Mouse (Mus musculus): ENCODE results near the gene Fam53b. TPM values are rescaled to one million over a fixed set of nuclear protein-coding genes. Genes with fewer than 3 reads are reported as not detected.

Gene Fam53b
- total and polyA plus RNA-seq, 2 experiments from 2014 or later, result 9.4 to 17.3 TPM

DNA sequence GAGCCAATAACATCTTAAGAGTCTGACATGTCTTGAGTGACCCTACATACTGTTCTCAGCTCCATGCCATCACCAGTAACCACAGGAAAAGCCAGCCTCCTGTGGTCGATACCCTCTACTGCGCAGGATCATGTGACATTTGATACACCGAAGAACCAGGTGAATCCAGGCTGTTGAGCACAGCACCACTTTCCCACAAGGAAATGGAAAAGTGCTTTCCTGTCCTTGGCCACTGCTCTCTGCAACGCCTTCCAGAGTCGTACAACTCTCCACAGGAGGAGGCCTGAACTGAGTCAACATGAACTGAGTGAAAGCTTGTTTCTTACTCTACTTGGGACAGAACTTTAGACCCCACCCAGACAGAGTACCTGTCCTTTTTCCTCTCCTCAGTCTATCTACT is 12.2 kb downstream of the Fam53b start:
- no peak for TF ChIP-seq CTCF (IDR thresholded peaks at IDR 0.05)
- Histone ChIP-seq H3K27me3 (ENCODE audit: insufficient read depth, low read length) (no peaks in the 10 kb centered on the region), H3K27ac (ENCODE audit: low read depth, low read length) (no peak overlapping the region), H3K9ac (replicated peaks; ENCODE audit: low read length, poor library complexity, severe bottlenecking) (no peak overlapping the region), H3K4me3 (ENCODE audit: low read depth, low read length) (no peak overlapping the region), H3K4me1 (ENCODE audit: insufficient read depth, low read length) (no peaks in the 10 kb centered on the region), H3K4me2 (ENCODE audit: low read depth, low read length, poor library complexity, severe bottlenecking) (no peak overlapping the region), H3K36me3 (ENCODE audit: insufficient read depth, low read length) (peaks cover 4% of the 10 kb centered on the region; the same call in 1 of the 2 replicates), H3K9me3 (ENCODE audit: low read length) (no peaks in the 10 kb centered on the region)
- ATAC-seq (ENCODE audit: low FRiP score) (no peak), DNase-seq (ENCODE audit: low spot score) (no peak)
- WGBS, result 91% methylated on average over 5 of the region's 5 CpGs

DNA sequence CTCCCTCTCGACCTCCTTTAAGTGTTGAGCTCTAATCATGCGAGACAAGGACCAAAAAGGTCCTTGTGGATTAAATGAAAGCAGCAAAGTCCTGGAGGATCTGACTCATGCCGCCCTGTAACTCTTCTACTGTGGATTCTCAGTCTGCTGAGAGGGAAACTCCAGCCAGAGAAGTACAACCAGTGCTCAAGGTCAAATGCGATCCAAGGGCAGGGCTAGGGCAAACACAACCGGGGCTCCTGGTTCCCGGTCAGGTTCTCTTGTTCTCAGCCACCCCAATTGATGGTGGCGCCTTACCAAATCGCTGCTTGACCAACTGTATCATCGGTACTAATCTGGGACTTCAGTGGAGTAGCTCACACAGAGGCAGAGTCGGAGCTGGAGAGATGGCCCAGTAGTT is 12.8 kb downstream of the Fam53b start:
- ATAC-seq (ENCODE audit: low FRiP score) (no peak), DNase-seq (ENCODE audit: low spot score) (no peak)
- Histone ChIP-seq H3K36me3 (ENCODE audit: insufficient read depth, low read length) (peaks cover 4% of the 10 kb centered on the region; the same call in 1 of the 2 replicates), H3K4me1 (ENCODE audit: insufficient read depth, low read length) (no peaks in the 10 kb centered on the region), H3K4me3 (ENCODE audit: low read depth, low read length) (no peak overlapping the region), H3K27ac (ENCODE audit: low read depth, low read length) (no peak overlapping the region), H3K9ac (replicated peaks; ENCODE audit: low read length, poor library complexity, severe bottlenecking) (no peak overlapping the region), H3K27me3 (ENCODE audit: insufficient read depth, low read length) (no peaks in the 10 kb centered on the region), H3K9me3 (ENCODE audit: low read length) (no peaks in the 10 kb centered on the region), H3K4me2 (ENCODE audit: low read depth, low read length, poor library complexity, severe bottlenecking) (no peak overlapping the region)
- WGBS, result 83% methylated on average over 10 of the region's 10 CpGs
- TF ChIP-seq CTCF (IDR thresholded peaks at IDR 0.05), result no peak

DNA sequence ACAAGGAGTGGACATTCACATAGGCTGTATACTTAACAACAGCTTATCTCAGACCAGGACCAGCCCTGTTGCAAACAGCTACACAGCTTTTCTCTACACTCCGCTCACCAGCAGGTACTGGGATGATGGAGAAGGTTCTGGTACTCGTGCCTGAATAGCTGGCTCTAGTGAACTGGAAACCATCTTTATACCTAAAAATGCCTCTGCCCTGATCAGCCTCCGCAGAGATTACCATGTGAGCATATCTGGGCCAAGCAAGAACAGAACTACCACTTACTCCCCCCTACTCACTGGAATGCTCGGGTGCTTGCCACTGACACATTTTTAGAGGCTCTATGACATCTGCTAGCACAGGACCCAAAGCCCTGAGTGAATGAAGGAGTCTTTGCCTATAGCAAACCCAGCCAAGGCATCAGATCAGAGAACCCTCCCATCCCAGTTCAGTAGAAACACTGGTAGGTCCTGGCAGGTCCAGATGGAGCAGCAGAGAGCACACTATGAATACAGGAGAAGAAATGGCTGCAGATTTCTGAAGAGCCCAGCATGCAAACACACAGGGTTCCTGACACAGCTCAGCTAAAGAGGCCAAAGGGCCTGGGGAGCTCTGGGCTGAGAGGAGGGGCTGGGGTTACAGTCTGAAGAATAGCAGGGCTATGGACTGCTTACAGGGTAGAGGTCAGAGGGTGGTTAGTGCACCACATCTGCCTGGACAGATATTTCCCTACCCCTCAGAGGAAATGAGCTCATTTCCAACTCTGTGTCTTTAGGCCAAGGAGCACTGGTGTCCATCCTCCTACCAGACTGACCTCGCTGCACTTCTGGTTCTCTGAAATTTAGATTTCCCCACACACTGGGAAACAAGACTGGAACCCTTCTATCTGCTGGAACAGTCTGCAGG is 14.3 kb downstream of the Fam53b start:
- H3K4me1 ChIP-seq (ENCODE audit: insufficient read depth, low read length), result no peaks in the 10 kb centered on the region
- peak; percentile 41; the same call in 1 of the 2 replicates for TF ChIP-seq CTCF (IDR thresholded peaks at IDR 0.05)
- ATAC-seq (ENCODE audit: low FRiP score) (no peak), DNase-seq (ENCODE audit: low spot score) (peak; percentile 29)
- H3K36me3 ChIP-seq (ENCODE audit: insufficient read depth, low read length), result peaks cover 4% of the 10 kb centered on the region; the same call in 1 of the 2 replicates
- no peaks in the 10 kb centered on the region for H3K9me3 ChIP-seq (ENCODE audit: low read length)
- 87% methylated on average over 5 of the region's 5 CpGs for WGBS
- H3K27me3 ChIP-seq (ENCODE audit: insufficient read depth, low read length), result no peaks in the 10 kb centered on the region
- no peak overlapping the region for H3K4me3 ChIP-seq (ENCODE audit: low read depth, low read length)
- H3K27ac ChIP-seq (ENCODE audit: low read depth, low read length), result no peak overlapping the region
- no peak overlapping the region for H3K4me2 ChIP-seq (ENCODE audit: low read depth, low read length, poor library complexity, severe bottlenecking)
- H3K9ac ChIP-seq (replicated peaks; ENCODE audit: low read length, poor library complexity, severe bottlenecking), result no peak overlapping the region

DNA sequence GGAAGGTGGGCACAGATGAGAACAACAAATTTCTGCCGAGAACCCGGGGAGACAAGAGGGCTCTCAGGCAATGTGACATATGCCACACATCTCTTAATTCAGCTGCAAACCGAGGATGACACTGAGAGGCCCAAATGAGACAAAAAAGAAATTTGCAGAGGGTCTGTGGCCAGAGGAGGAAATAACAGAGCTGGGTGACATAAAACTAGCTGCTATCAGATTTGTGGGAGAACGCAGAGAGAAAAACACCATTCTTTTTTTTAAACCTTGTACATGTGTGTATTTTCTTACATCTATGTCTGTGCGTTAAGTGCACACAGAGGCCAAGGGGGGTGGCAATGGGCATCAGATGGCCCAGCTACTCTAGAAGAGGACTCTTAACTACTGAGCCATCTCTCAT is 18.5 kb downstream of the Fam53b start:
- ATAC-seq (ENCODE audit: low FRiP score), result no peak
- TF ChIP-seq CTCF (IDR thresholded peaks at IDR 0.05), result no peak
- 89% methylated on average over 5 of the region's 5 CpGs for WGBS

GRCm38 (mm10) chr7:132793467-132793866 is 20.2 kb downstream of the Fam53b start:
- no peak overlapping the region for H3K9ac ChIP-seq (replicated peaks; ENCODE audit: low read length, poor library complexity, severe bottlenecking)
- no peaks in the 10 kb centered on the region for H3K36me3 ChIP-seq (ENCODE audit: insufficient read depth, low read length)
- DNase-seq (ENCODE audit: low spot score) (no peak), ATAC-seq (ENCODE audit: low FRiP score) (no peak)
- no peak overlapping the region for H3K4me3 ChIP-seq (ENCODE audit: low read depth, low read length)
- no peaks in the 10 kb centered on the region for H3K9me3 ChIP-seq (ENCODE audit: low read length)
- 63% methylated on average over 6 of the region's 6 CpGs for WGBS
- no peaks in the 10 kb centered on the region for H3K27me3 ChIP-seq (ENCODE audit: insufficient read depth, low read length)
- no peak overlapping the region for H3K27ac ChIP-seq (ENCODE audit: low read depth, low read length)
- no peak for TF ChIP-seq CTCF (IDR thresholded peaks at IDR 0.05)
- H3K4me2 ChIP-seq (ENCODE audit: low read depth, low read length, poor library complexity, severe bottlenecking), result no peak overlapping the region
- H3K4me1 ChIP-seq (ENCODE audit: insufficient read depth, low read length), result peaks cover 4% of the 10 kb centered on the region; the same call in 1 of the 2 replicates

More for the DNA sequence above, 18.5 kb downstream of the Fam53b start:
- no peaks in the 10 kb centered on the region for H3K9me3 ChIP-seq (ENCODE audit: low read length)
- no peak overlapping the region for H3K9ac ChIP-seq (replicated peaks; ENCODE audit: low read length, poor library complexity, severe bottlenecking)
- H3K27ac ChIP-seq (ENCODE audit: low read depth, low read length), result no peak overlapping the region
- H3K4me1 ChIP-seq (ENCODE audit: insufficient read depth, low read length), result peaks cover 4% of the 10 kb centered on the region; the same call in 1 of the 2 replicates
- no peak overlapping the region for H3K4me3 ChIP-seq (ENCODE audit: low read depth, low read length)
- H3K27me3 ChIP-seq (ENCODE audit: insufficient read depth, low read length), result no peaks in the 10 kb centered on the region
- no peak overlapping the region for H3K4me2 ChIP-seq (ENCODE audit: low read depth, low read length, poor library complexity, severe bottlenecking)
- no peaks in the 10 kb centered on the region for H3K36me3 ChIP-seq (ENCODE audit: insufficient read depth, low read length)
- no peak for DNase-seq (ENCODE audit: low spot score)
